Mouse (Mus musculus) erythroblast, embryonic 14.5 days (primary cell): Measurements from ENCODE around the gene Gsx1.

Experiments used
- GATA1 ChIP-seq: IDR thresholded peaks from 2 replicates; pipeline ENCODE4 v1.6.1; 2012; ENCODE audit warnings: low read length, inconsistent platforms, mixed read lengths
- TAL1 ChIP-seq: IDR thresholded peaks from 3 replicates; pipeline ENCODE4 v1.6.1; 2012; ENCODE audit warnings: low read length, inconsistent platforms, mixed read lengths

DNA sequence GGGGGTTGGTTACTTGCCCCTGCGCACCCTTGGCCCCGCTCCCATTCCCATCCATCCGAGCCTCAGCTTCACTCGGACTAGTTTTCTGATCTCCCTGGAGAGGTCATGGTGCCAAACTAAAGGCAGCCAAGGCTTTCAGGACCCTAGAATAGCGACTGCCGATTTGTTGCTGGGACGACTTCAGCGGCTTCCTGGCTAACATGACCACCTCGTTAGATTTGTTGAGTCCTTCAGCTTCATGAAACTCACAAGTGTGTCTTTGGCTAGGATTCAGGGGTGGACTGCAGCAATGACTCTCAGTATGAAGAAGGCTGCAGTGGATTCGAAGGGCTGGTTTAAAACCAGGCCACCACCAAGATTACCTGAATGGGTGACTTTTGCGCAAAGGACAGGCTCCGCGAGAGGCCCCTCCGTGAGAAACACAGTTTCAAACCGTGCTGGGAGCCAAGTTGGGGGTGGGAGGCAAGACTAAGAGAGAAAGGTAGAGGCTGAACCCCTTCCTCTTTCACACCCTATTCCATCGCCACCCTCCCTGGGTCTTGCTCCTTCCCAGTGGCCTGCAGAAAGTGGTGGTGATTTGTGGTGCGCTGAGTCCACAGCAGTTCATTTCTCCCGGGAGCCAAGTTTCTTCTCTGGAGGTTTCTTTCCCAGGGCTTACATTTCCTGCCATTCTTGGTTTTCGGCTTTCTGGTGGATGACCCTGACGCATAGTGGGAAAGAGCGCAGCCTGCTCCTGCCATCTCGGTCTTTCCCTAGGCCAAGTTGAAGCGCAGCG, 3.5 kb downstream of the Gsx1 start:
- TF ChIP-seq GATA1 (no peak), TAL1 (no peak)
